24 mouse cellular contexts compared by ENCODE assay signal in the genomic region with DNA sequence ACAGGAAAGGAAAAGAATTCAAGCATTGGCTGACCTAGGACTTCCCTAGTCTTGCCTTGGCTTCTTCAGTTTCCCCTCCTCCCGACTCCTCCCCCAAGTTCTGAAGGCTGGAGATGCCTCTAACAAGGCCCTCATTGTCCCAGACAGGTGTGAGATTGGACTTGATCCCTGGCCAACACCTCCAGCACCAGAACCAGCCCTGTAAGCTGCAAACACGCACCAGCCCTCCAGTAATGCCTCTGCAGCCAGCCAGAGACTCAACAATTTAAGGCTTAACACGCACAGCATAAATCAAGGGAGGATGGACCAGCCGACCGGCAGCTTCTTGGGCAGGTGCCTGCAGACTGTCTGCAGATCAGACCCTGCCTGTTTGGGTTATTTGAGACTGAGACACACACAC.
A peak's percentile ranks its signal among the peaks of the same experiment; 100 is the strongest.
DNase-seq lines count a peak whose midpoint lies in the region; ATAC-seq and TF ChIP-seq lines count a peak whose summit lies in the region.
"Had no signal": no experiment of that assay in that cellular context is flagged by ENCODE, and none has a peak within 500 bp of the region (broad histone marks: within the 10 kb centered on the region; RNA-seq: fewer than 3 reads in every experiment).

No protein-coding gene starts in this region.

- no peaks in the 10 kb centered on the region for H3K36me3 ChIP-seq in lung, embryonic 16.5 days (ENCODE audit: control insufficient read depth, insufficient read depth, low read length)
- no peaks in the 10 kb centered on the region for H3K36me3 ChIP-seq in limb, embryonic 15.5 days
- H3K36me3 ChIP-seq in thymus, adult 2 months (ENCODE audit: control insufficient read depth, insufficient read depth, low read length): peaks cover 26% of the 10 kb centered on the region
- H3K36me3 ChIP-seq in forebrain, embryonic 14.5 days (ENCODE audit: control insufficient read depth, insufficient read depth, low read length): no peaks in the 10 kb centered on the region
- H3K36me3 ChIP-seq: heart, embryonic 12.5 days; hindbrain, embryonic 12.5 days; neural tube, embryonic 13.5 days had no signal

- no peak for TF ChIP-seq POLR2A in thymus, adult 2 months (IDR thresholded peaks at IDR 0.05; ENCODE audit: control insufficient read depth, extremely low read depth, insufficient read depth, low read length, poor library complexity)

- no peaks in the 10 kb centered on the region for H3K27me3 ChIP-seq in lung, embryonic 16.5 days (ENCODE audit: control insufficient read depth, insufficient read depth, low read depth, low read length)
- H3K27me3 ChIP-seq in limb, embryonic 15.5 days: no peaks in the 10 kb centered on the region
- H3K27me3 ChIP-seq in thymus, adult 2 months (ENCODE audit: control insufficient read depth, insufficient read depth, low read length): no peaks in the 10 kb centered on the region
- no peaks in the 10 kb centered on the region for H3K27me3 ChIP-seq in forebrain, embryonic 14.5 days (replicated peaks; ENCODE audit: control insufficient read depth, insufficient read depth, low read length)
- H3K27me3 ChIP-seq: neural tube, embryonic 13.5 days had no signal

- no peak overlapping the region for H3K4me3 ChIP-seq in lung, embryonic 16.5 days (ENCODE audit: low read length)
- no peak overlapping the region for H3K4me3 ChIP-seq in limb, embryonic 15.5 days
- no peak overlapping the region for H3K4me3 ChIP-seq in thymus, adult 2 months (ENCODE audit: control insufficient read depth, insufficient read depth, low read length)
- no peak overlapping the region for H3K4me3 ChIP-seq in forebrain, embryonic 14.5 days (ENCODE audit: low read depth, low read length)
- H3K4me3 ChIP-seq: forebrain, embryonic 13.5 days; heart, embryonic 12.5 days; hindbrain, embryonic 12.5 days; neural tube, embryonic 13.5 days had no signal

- TF ChIP-seq CTCF in thymus, adult 2 months (IDR thresholded peaks at IDR 0.05; ENCODE audit: borderline replicate concordance, control insufficient read depth, extremely low read depth, insufficient read depth, low read length, poor library complexity): no peak

- WGBS in lung, embryonic 16.5 days: 27% methylated on average over 5 of the region's 5 CpGs
- WGBS in limb, embryonic 15.5 days: 26% methylated on average over 5 of the region's 5 CpGs
- 96% methylated on average over 5 of the region's 5 CpGs for WGBS in thymus, adult 2 months
- WGBS in forebrain, embryonic 14.5 days: 66% methylated on average over 5 of the region's 5 CpGs

- peaks cover 22% of the 10 kb centered on the region for H3K4me1 ChIP-seq in lung, embryonic 16.5 days (replicated peaks; ENCODE audit: control insufficient read depth, insufficient read depth, low read length)
- H3K4me1 ChIP-seq in limb, embryonic 15.5 days: peaks cover 38% of the 10 kb centered on the region
- H3K4me1 ChIP-seq in thymus, adult 2 months (replicated peaks; ENCODE audit: control insufficient read depth, insufficient read depth, low read length): peaks cover 7% of the 10 kb centered on the region; the same call in 1 of the 2 replicates
- peaks cover 12% of the 10 kb centered on the region; the same call in 1 of the 2 replicates for H3K4me1 ChIP-seq in forebrain, embryonic 14.5 days (ENCODE audit: control insufficient read depth, insufficient read depth, low read length)

- no peaks in the 10 kb centered on the region for H3K9me3 ChIP-seq in lung, embryonic 16.5 days (ENCODE audit: control insufficient read depth, low read length)
- H3K9me3 ChIP-seq in limb, embryonic 15.5 days: no peaks in the 10 kb centered on the region
- H3K9me3 ChIP-seq in forebrain, embryonic 14.5 days (replicated peaks; ENCODE audit: control insufficient read depth, low read length): no peaks in the 10 kb centered on the region
- H3K9me3 ChIP-seq: forebrain, embryonic 13.5 days; heart, embryonic 12.5 days; hindbrain, embryonic 12.5 days; neural tube, embryonic 13.5 days had no signal

- H3K27ac ChIP-seq in lung, embryonic 16.5 days (ENCODE audit: low read length): no peak overlapping the region
- no peak overlapping the region for H3K27ac ChIP-seq in limb, embryonic 15.5 days
- no peak overlapping the region for H3K27ac ChIP-seq in thymus, adult 2 months (ENCODE audit: control insufficient read depth, insufficient read depth, low read length)
- H3K27ac ChIP-seq in forebrain, embryonic 14.5 days (ENCODE audit: low read depth, low read length): no peak overlapping the region
- H3K27ac ChIP-seq: forebrain, embryonic 13.5 days; hindbrain, embryonic 12.5 days; neural tube, embryonic 13.5 days had no signal

- intact Hi-C loops in heart, postnatal 25 days (cut with DNase I): no loop called here

- ATAC-seq in lung, embryonic 16.5 days (ENCODE audit: low read depth): 0 out of 2 replicates have a peak, but pooled peaks have one; percentile 7
- 0 out of 2 replicates have a peak, but pooled peaks have one; percentile 27 for ATAC-seq in limb, embryonic 15.5 days (ENCODE audit: insufficient number of reproducible peaks, low FRiP score, low TSS enrichment, low read depth)
- ATAC-seq in forebrain, embryonic 14.5 days: no peak
- ATAC-seq: activated CD4-positive, CD25-positive, alpha-beta regulatory T cell, adult 4 months; forebrain, embryonic 13.5 days had no signal

- peak; percentile 88 for DNase-seq in heart, adult 11 months
- DNase-seq in heart, postnatal 25 days (ENCODE audit: low spot score): no peak
- DNase-seq in lung, adult 18-20 months: no peak
- peak; percentile 77 for DNase-seq in fibroblast of lung, adult 2 months (ENCODE audit: low read depth)
- DNase-seq in thymus, adult 2 months: no peak
- no peak for DNase-seq in forebrain, embryonic 14.5 days (ENCODE audit: low spot score)
- DNase-seq: adrenal gland, adult 8-10 months; cerebellum, adult 2 months; cerebellum, postnatal 25 days; embryo, embryonic 11 days; heart, adult 18-20 months; kidney, adult 8-10 months; layer of hippocampus, postnatal 36 days; lung, postnatal 36 days; right cerebral cortex, postnatal 25 days; thymus, adult 18-20 months; thymus, postnatal 4 days had no signal

- no peak overlapping the region for H3K4me2 ChIP-seq in lung, embryonic 16.5 days (ENCODE audit: low read depth, low read length)
- H3K4me2 ChIP-seq in limb, embryonic 15.5 days: no peak overlapping the region
- H3K4me2 ChIP-seq in forebrain, embryonic 14.5 days (ENCODE audit: low read length): no peak overlapping the region
- H3K4me2 ChIP-seq: forebrain, embryonic 13.5 days; hindbrain, embryonic 12.5 days; neural tube, embryonic 13.5 days had no signal

- H3K9ac ChIP-seq in lung, embryonic 16.5 days (ENCODE audit: low read length): no peak overlapping the region
- H3K9ac ChIP-seq in limb, embryonic 15.5 days: no peak overlapping the region
- no peak overlapping the region for H3K9ac ChIP-seq in forebrain, embryonic 14.5 days (ENCODE audit: low read length)
- H3K9ac ChIP-seq: forebrain, embryonic 13.5 days; heart, embryonic 12.5 days; hindbrain, embryonic 12.5 days; neural tube, embryonic 13.5 days had no signal

Comparison
In these comparisons a context has a peak if more than half of its experiments do, and no peak if none do; other contexts are left out.
1. DNase-seq: peak in heart, adult 11 months (single experiment) and fibroblast of lung, adult 2 months (single experiment); none in heart, postnatal 25 days (single experiment), lung, adult 18-20 months (0 of 2), thymus, adult 2 months (single experiment) and forebrain, embryonic 14.5 days (single experiment).